Mouse (Mus musculus) T-cell, adult 2 months (primary cell): ENCODE data around the gene Tnnt3.

Experiments
- DNase-seq: peaks from one replicate; pipeline ENCODE4 v3.0.0; 2022; ENCODE audit warnings: low spot score

The Tnnt3 gene

GRCm38 (mm10) chr7:142564955-142565643 lies 66.5 kb downstream of the Tnnt3 start:
- DNase-seq: no peak
